Mouse (Mus musculus): Measurements from ENCODE around the gene Zfp335.
A peak's percentile ranks its signal among the peaks of the same experiment; 100 is the strongest.

GRCm38 (mm10) chr2:164856309-164857100 lies 55.1 kb downstream of the Zfp335 start:
- TF ChIP-seq EP300 (IDR thresholded peaks at IDR 0.05; ENCODE audit: low read depth) (no peak), CTCF (IDR thresholded peaks at IDR 0.05; ENCODE audit: low read depth) (peak; percentile 34)
